Mouse (Mus musculus) Patski (cell line): ENCODE results near the gene Krt24. TPM values are rescaled to one million over a fixed set of nuclear protein-coding genes. Genes with fewer than 3 reads are reported as not detected.

Experiments used
- ATAC-seq: fragments of 100-300 bp; one replicate; pipeline ENCODE4 v1.8.0; 2021
- CTCF ChIA-PET: fragments of 350-600 bp; sonication (Branson Sonifier 250); formaldehyde crosslinking; loops from one replicate; lab custom pipeline; 2022; ENCODE audit warnings: inconsistent platforms; lab: Charles Lee
- POLR2A ChIA-PET: fragments of 350-600 bp; sonication (Branson Sonifier 250); formaldehyde crosslinking; loops from one replicate; lab custom pipeline; 2022; ENCODE audit warnings: antibody characterized with exemption, inconsistent platforms; lab: Charles Lee
- DNase-seq: peaks from one replicate; pipeline ENCODE4 v3.0.0-alpha.2; 2011; ENCODE audit warnings: low read depth, low spot score
- H3K27me3 ChIP-seq: fragments of 371-371 bp; one replicate; pipeline ENCODE4 v1.5.1; 2021
- CTCF ChIP-seq: fragments of 100-300 bp; IDR thresholded peaks from one replicate; pipeline ENCODE4 v1.5.1; 2021
- in situ Hi-C: fragments of 300-500 bp; cut with MboI; formaldehyde crosslinking; loops from 3 replicates; pipeline ENCODE4 v1.11.1; 2018; ENCODE audit warnings: low pct_unique_long_range_greater_than_20kb, mixed read lengths
- polyA plus RNA-seq: library from polyadenylated mRNA; unstranded; gene quantifications from one replicate; pipeline ENCODE4 v1.2.3, GENCODE M21; 2021

Krt24 gene
- polyA plus RNA-seq = not detected

DNA sequence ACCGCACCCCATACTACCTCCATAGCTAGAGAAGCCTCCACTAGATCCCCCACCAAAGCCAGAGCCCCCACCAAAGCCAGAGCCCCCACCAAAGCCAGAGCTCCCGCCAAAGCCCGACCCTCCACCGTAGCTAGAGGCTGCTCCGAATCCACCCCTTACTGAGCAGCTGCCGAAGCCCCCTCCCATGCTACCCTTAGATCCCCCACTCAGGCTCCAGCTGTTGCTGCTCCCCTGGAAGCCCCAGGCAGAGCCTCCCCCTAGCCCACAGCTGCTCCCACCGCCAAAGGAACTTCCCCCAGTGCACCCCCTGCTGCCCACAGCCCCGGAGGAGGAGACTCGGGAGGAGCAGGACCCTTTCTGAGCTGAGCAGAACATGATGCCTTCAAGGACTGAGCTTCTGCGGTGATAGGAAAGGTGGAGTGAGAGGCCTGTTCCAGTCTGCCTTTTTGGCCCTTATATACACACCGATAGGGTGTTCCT, at the start of gene Krt24:
Gene Krt24 (minus strand): TSS at position 430 of the 480 bp plus-strand sequence.
- peaks cover 13% of the 10 kb centered on the region for H3K27me3 ChIP-seq
- in situ Hi-C loops = no loop called here
- no peak for TF ChIP-seq CTCF
- CTCF ChIA-PET = no interaction called here
- POLR2A ChIA-PET = no interaction called here
- ATAC-seq (no peak), DNase-seq (no peak)

DNA sequence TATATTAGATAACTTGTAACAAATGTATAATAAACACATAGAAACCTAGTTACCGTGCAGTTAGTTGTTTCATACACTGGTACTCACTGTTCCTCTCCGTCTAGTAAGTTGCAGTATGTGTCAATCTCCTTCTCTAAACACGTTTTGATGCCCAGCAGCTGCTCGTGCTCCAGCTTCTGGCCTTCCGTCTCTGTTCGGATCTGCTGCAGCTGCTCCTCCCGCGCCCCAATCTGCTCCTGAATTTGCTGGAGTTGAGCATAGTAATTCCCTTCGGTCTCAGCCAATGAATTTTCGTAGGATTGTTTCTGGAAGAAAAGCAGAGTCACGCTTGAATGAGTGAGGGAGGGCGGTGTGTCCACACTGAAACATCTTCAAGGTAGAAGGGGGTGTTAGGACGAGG, 48.4 kb upstream of the Krt24 start:
- TF ChIP-seq CTCF = no peak
- in situ Hi-C loops = no loop called here
- ATAC-seq (no peak), DNase-seq (no peak)
- ChIA-PET POLR2A (no interaction called here), CTCF (no interaction called here)
- H3K27me3 ChIP-seq = peaks cover 22% of the 10 kb centered on the region

DNA sequence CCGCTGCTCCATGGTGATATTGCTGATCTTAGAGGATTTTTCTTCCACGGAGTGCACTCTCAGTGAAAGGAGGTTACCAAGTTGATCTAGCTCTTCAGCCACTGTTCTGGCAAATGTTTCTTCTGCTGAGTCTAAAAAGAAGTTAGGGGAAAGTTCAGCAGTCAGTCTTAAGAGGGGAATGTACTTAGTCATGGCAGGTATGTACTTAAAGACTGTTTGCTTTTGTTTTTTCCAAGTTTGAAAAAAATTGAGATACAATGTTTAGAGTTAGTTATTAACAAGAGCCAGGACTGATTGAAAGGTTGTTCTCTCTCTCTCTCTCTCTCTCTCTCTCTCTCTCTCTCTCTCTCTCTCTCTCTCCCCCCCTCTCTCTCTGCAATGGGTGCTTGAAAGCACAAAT, 44.6 kb upstream of the Krt24 start:
- no peak for ATAC-seq
- CTCF ChIA-PET = no interaction called here
- H3K27me3 ChIP-seq = peaks cover 29% of the 10 kb centered on the region
- POLR2A ChIA-PET = no interaction called here
- TF ChIP-seq CTCF = no peak
- no peak for DNase-seq
- in situ Hi-C loops = no loop called here

DNA sequence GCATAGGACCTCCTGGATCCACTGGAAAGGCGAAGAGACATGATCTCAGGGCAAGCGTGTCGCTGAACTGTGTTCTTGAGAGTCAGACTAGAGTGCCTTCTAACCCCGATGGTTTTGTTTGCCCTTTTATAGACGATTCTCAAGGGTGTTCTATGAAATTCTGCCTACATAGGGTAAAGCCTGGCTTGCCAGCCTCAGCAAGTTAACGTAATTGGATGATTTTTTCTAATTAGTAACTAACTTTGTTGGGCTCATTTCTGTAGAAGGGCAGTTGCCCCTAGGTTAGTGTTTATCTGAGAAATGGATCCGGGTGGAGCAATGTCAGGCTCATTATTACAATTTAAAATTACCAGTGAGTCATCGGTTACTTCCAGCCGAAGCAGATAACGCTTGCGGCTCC, 37.8 kb upstream of the Krt24 start, which contains the start of gene Krt25:
Gene Krt25 (minus strand): TSS at position 101 of the 400 bp plus-strand sequence.
- peaks cover 7% of the 10 kb centered on the region for H3K27me3 ChIP-seq
- POLR2A ChIA-PET = no interaction called here
- DNase-seq (no peak), ATAC-seq (no peak)
- in situ Hi-C loops = no loop called here
- CTCF ChIA-PET = no interaction called here
- no peak for TF ChIP-seq CTCF

DNA sequence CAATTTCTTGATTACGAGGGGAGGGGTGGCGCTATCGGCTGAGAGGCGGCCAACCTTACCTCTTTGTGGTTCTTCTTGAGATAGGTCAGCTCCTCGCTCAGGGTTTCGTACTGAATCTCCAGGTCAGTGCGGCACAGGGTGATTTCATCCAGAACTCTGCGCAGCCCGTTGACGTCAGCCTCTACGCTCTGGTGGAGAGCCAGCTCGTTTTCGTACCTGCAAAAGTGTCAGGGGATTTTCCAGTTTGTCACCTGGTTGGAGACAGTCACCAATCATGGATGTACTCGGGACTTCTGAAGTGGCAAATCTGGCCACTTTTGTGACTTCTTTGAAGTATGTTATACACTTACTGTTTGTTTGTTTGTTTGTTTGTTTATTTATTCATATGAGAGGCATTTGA, 36.0 kb upstream of the Krt24 start:
- in situ Hi-C loops = no loop called here
- CTCF ChIA-PET = interaction anchor here (0.9 kb wide), 1 partner anchor 10 kb away, joined by 3 read pairs; no protein-coding TSS in a partner anchor

DNA sequence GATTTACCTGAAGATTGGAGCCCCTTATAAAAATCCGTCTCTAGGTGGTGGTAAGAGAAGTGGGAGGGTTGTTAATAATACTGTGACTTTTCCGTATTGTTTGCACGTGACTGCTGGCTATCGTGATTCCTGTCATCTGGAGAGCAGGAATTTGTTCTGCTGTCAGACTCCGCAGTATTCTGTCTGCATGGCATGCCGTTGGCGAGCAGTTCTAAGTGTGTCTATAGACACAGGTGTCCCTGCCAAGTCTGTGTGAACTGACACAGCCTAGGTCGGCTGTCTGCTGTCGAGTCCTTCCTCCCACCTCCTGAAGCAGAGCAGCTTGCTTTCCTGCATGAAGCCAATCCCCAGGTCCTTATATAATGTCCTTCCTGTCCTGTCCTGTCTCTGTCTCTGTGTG, 34.1 kb upstream of the Krt24 start:
- in situ Hi-C loops = no loop called here
- DNase-seq = no peak
- ATAC-seq = no peak
- CTCF ChIA-PET = no interaction called here
- H3K27me3 ChIP-seq = peaks cover 4% of the 10 kb centered on the region
- TF ChIP-seq CTCF = no peak
- POLR2A ChIA-PET = no interaction called here

More for the DNA sequence above, 36.0 kb upstream of the Krt24 start:
- TF ChIP-seq CTCF = no peak
- POLR2A ChIA-PET = no interaction called here
- no peak for DNase-seq
- no peak for ATAC-seq
- peaks cover 4% of the 10 kb centered on the region for H3K27me3 ChIP-seq

DNA sequence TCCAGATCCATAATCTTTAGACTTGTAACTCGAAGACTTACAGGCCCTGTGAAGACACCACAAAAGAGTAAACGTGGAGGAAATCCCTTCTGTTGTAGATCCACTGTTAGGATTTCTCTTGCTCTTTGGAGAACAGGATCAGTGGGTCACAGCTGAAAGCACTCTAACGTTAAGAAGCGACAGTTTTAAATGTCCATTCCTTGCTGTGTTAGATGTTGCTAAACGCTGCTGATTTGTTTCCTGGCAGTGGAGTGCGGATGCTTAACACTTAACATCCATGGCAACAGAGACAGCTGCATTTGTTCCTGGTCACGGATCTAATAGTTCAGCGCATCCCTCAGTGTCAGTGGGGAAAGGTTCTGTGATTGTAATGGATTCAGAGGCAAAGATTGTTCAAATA, 31.5 kb upstream of the Krt24 start:
- in situ Hi-C loops = no loop called here
- CTCF ChIA-PET = no interaction called here
- POLR2A ChIA-PET = no interaction called here
- no peak for ATAC-seq
- TF ChIP-seq CTCF = no peak
- peaks cover 8% of the 10 kb centered on the region for H3K27me3 ChIP-seq
- DNase-seq = no peak

DNA sequence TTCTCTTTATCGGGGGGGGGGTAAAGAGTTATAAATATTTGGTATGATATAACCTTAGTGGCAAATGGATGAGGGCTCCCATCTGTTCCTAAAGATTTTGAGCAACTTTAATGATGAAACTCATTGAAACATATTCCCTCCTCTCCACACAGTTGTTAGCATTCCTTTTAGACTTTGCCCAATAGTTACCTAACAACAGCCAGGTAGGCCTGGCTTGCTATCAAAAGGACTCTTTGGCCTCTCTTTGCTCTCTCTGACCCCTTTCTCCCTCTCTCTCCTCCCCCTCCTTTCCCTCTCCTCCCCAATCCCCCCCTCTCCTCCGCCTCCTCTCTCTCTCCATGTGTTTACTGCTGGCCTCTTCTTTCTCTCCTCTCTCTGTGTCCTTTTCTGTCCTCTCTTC, 29.5 kb upstream of the Krt24 start:
- ChIA-PET POLR2A (no interaction called here), CTCF (no interaction called here)
- no peak for TF ChIP-seq CTCF
- H3K27me3 ChIP-seq = peaks cover 5% of the 10 kb centered on the region
- DNase-seq (no peak), ATAC-seq (no peak)
- in situ Hi-C loops = loop anchor here (5.0 kb wide), 1 partner anchor 53 kb away; no protein-coding TSS in a partner anchor

DNA sequence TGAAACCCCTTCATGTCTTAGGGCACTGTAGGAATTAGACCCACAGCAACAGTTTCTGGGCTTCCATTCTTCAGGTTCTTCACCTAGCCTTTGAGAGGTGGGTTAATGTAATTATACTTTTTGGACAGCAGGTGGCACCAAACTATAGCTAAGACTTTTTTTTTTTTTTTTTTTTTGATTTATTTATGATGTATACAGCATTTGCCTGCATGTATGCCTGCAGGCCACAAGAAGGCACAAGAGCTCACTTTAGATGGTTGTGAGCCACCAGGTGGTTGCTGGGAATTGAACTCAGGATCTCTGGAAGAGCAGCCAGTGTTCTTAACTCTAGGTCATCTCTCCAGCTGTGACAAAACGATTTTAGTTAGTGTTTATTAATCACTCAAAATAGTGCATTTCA, 25.8 kb upstream of the Krt24 start:
- ATAC-seq (no peak), DNase-seq (no peak)
- CTCF ChIA-PET = interaction anchor here (0.7 to 1.7 kb wide), 6 partner anchors 11 to 188 kb away, joined by 3 to 6 read pairs (median 3); no protein-coding TSS in a partner anchor

DNA sequence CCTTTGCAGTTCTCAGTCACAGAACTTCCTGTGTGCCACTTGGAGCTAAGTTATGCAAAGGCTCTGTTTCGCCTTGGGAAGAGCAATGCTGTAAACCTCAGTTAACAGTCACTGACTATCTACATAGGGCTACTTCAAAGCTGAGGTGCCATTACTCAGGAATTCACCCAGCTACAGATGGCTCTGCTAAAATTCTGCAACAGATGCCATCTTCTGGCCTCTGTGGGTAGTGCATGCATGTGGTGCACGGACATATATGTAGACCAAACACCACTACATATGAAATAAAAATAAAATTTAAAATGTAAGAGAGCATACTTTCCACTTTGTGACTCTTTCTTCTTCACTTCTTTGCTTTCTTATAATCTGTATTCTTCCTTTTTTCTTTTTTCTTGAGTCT, 22.5 kb upstream of the Krt24 start:
- in situ Hi-C loops = no loop called here

More for the DNA sequence above, 25.8 kb upstream of the Krt24 start:
- TF ChIP-seq CTCF = peak; percentile 62
- in situ Hi-C loops = loop anchor here (5.0 kb wide), 1 partner anchor 56 kb away; no protein-coding TSS in a partner anchor
- H3K27me3 ChIP-seq = peaks cover 5% of the 10 kb centered on the region
- POLR2A ChIA-PET = no interaction called here

DNA sequence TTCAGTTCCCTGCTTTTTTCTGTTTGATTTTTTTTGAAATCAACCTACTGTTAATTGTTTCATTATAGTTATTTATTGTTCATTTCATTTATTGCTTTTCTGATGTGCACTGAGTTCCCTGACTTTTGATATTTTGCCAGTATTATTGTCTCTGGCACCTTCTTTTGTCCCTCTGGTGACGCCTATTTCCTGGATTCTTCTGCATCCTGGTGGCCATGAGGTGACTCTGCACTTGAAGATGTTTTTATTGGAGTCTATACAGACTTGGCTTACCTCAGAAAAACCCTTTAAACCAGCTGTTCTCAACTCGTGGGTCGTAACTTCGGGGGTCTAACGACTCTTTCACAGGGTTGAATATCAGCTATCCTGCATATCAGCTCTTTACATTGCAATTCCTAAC, 10.0 kb upstream of the Krt24 start:
- peaks cover 9% of the 10 kb centered on the region for H3K27me3 ChIP-seq
- no peak for TF ChIP-seq CTCF
- POLR2A ChIA-PET = no interaction called here
- DNase-seq = no peak
- in situ Hi-C loops = no loop called here
- CTCF ChIA-PET = interaction anchor here (1.6 to 1.8 kb wide), 3 partner anchors 13 to 106 kb away, joined by 3 to 8 read pairs (median 4); no protein-coding TSS in a partner anchor
- no peak for ATAC-seq

More for the DNA sequence above, 22.5 kb upstream of the Krt24 start:
- ChIA-PET POLR2A (no interaction called here), CTCF (interaction anchor here (0.8 to 1.5 kb wide), 2 partner anchors 13 to 58 kb away, joined by 3 to 4 read pairs; no protein-coding TSS in a partner anchor)
- no peak for ATAC-seq
- peak; percentile 52 for TF ChIP-seq CTCF
- no peaks in the 10 kb centered on the region for H3K27me3 ChIP-seq
- no peak for DNase-seq
